28 mouse cellular contexts compared by ENCODE assay signal in the genomic region with DNA sequence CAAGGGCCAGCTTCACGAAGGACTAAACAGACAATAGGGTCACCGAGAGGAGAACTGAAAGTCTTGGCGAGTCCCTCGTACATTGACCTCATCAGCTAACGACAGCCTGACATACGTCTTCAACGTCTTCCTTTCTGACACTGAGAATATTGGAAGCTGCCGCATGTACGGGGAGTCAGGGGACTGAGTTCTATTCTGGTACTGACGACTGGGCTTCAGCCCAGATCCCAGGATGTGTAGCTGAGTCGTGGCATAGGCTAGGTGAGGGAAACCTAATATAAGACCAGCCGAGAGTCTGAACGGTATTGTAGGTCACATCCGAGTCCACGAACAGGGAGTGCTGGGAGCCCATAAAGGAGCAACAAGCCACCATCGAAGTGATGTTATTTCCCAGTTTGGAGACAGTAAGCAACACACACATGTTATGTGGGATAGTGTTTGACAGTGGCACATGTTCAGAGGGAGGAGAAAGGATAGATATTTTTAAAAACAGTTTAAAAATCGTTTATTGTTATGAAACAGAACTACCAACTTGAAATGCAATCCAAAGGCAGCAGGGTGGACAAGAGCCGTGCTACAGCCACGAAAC. TPM values are rescaled to one million over a fixed set of nuclear protein-coding genes. Genes with fewer than 3 reads are reported as not detected.
DNase-seq lines count a peak whose midpoint lies in the region; ATAC-seq and TF ChIP-seq lines count a peak whose summit lies in the region.
"Had no signal": no experiment of that assay in that cellular context is flagged by ENCODE, and none has a peak within 500 bp of the region (broad histone marks: within the 10 kb centered on the region; RNA-seq: fewer than 3 reads in every experiment).

No protein-coding gene starts in this region.

- no peaks in the 10 kb centered on the region for H3K79me2 ChIP-seq in liver, adult 2 months (ENCODE audit: control insufficient read depth, insufficient read depth, low read length)

- H3K9me3 ChIP-seq in heart, embryonic 12.5 days (replicated peaks) = no peaks in the 10 kb centered on the region
- H3K9me3 ChIP-seq: embryonic facial prominence, embryonic 12.5 days; forebrain, embryonic 13.5 days; heart, embryonic 15.5 days; hindbrain, embryonic 15.5 days; intestine, embryonic 15.5 days; limb, embryonic 15.5 days; midbrain, embryonic 15.5 days had no signal

- no peak for TF ChIP-seq CTCF in liver, adult 2 months (IDR thresholded peaks at IDR 0.05; ENCODE audit: low read depth, low read length)

- WGBS in heart, embryonic 12.5 days = 65% methylated on average over 19 of the region's 19 CpGs
- WGBS in liver, adult 2 months = 75% methylated on average over 19 of the region's 19 CpGs

- no peak for TF ChIP-seq POLR2A in liver, adult 2 months (IDR thresholded peaks at IDR 0.05; ENCODE audit: extremely low read depth, insufficient read depth, low read length)

- no peaks in the 10 kb centered on the region for H3K36me3 ChIP-seq in heart, embryonic 12.5 days
- H3K36me3 ChIP-seq in liver, adult 2 months (ENCODE audit: control insufficient read depth, insufficient read depth, low read length) = peaks cover 46% of the 10 kb centered on the region
- H3K36me3 ChIP-seq: embryonic facial prominence, embryonic 12.5 days; heart, embryonic 15.5 days; hindbrain, embryonic 15.5 days; intestine, embryonic 15.5 days; limb, embryonic 15.5 days; midbrain, embryonic 15.5 days had no signal

- no peak overlapping the region for H3K4me3 ChIP-seq in heart, embryonic 12.5 days
- no peak overlapping the region for H3K4me3 ChIP-seq in liver, adult 2 months (ENCODE audit: insufficient read depth, low read depth, low read length)
- H3K4me3 ChIP-seq: embryonic facial prominence, embryonic 12.5 days; erythroblast, embryonic 14.5 days; forebrain, embryonic 13.5 days; heart, embryonic 15.5 days; hindbrain, embryonic 15.5 days; intestine, embryonic 15.5 days; limb, embryonic 15.5 days; midbrain, embryonic 15.5 days; myocyte had no signal

- H3K9ac ChIP-seq in heart, embryonic 12.5 days = no peak overlapping the region
- no peak overlapping the region for H3K9ac ChIP-seq in liver, adult 2 months (ENCODE audit: low read depth, low read length)
- H3K9ac ChIP-seq: embryonic facial prominence, embryonic 12.5 days; forebrain, embryonic 13.5 days; heart, embryonic 15.5 days; hindbrain, embryonic 15.5 days; intestine, embryonic 15.5 days; limb, embryonic 15.5 days; liver, postnatal 0 days; midbrain, embryonic 15.5 days had no signal

- peak; percentile 28 to 48 for DNase-seq in heart, adult 18-20 months
- peak; percentile 8 for DNase-seq in liver, adult 2 months (ENCODE audit: extremely low read depth, low read depth, low spot score)
- no peak for DNase-seq in liver
- DNase-seq in right cerebral cortex, adult 18-20 months = peak; percentile 8
- DNase-seq in right cerebral cortex, postnatal 25 days = no peak
- DNase-seq in telencephalon, adult 2 months (ENCODE audit: low read depth, low spot score) = peak; percentile 49
- no peak for DNase-seq in thymus, postnatal 14 days
- DNase-seq: adrenal gland, adult 8-10 months; cerebellum, adult 9-11 months; heart, postnatal 4 days; kidney, adult 9 months; kidney, postnatal 25 days; liver, postnatal 0 days had no signal

- H3K4me2 ChIP-seq in heart, embryonic 12.5 days = no peak overlapping the region
- H3K4me2 ChIP-seq: embryonic facial prominence, embryonic 12.5 days; forebrain, embryonic 13.5 days; heart, embryonic 15.5 days; hindbrain, embryonic 15.5 days; intestine, embryonic 15.5 days; limb, embryonic 15.5 days; midbrain, embryonic 15.5 days had no signal

- ATAC-seq in heart, embryonic 12.5 days (ENCODE audit: insufficient number of reproducible peaks, low FRiP score) = no peak
- ATAC-seq: forebrain, embryonic 13.5 days; intestine, embryonic 15.5 days; liver, postnatal 0 days; midbrain, embryonic 15.5 days; Patski had no signal

- H3K27ac ChIP-seq in heart, embryonic 12.5 days (ENCODE audit: poor library complexity, severe bottlenecking) = no peak overlapping the region
- H3K27ac ChIP-seq in liver, adult 2 months (replicated peaks; ENCODE audit: insufficient read depth, low read depth, low read length) = no peak overlapping the region
- H3K27ac ChIP-seq: embryonic facial prominence, embryonic 12.5 days; forebrain, embryonic 13.5 days; heart, embryonic 15.5 days; hindbrain, embryonic 15.5 days; intestine, embryonic 15.5 days; limb, embryonic 15.5 days; midbrain, embryonic 15.5 days had no signal

- H3K27me3 ChIP-seq in heart, embryonic 12.5 days (replicated peaks) = no peaks in the 10 kb centered on the region
- H3K27me3 ChIP-seq in liver, adult 2 months (ENCODE audit: control insufficient read depth, insufficient read depth, low read length) = no peaks in the 10 kb centered on the region
- H3K27me3 ChIP-seq: embryonic facial prominence, embryonic 12.5 days; forebrain, embryonic 13.5 days; heart, embryonic 15.5 days; hindbrain, embryonic 15.5 days; intestine, embryonic 15.5 days; limb, embryonic 15.5 days; midbrain, embryonic 15.5 days had no signal

- H3K4me1 ChIP-seq in heart, embryonic 12.5 days (replicated peaks) = peaks cover 27% of the 10 kb centered on the region
- no peaks in the 10 kb centered on the region for H3K4me1 ChIP-seq in liver, adult 2 months (ENCODE audit: control insufficient read depth, insufficient read depth, low read length)
- H3K4me1 ChIP-seq: forebrain, embryonic 13.5 days; hindbrain, embryonic 15.5 days; midbrain, embryonic 15.5 days had no signal

RNA-seq across cellular contexts. Expression of a gene that starts 41.2 kb away (rescaled TPM):
- not detected for total RNA-seq in heart, adult 18-20 months (2021)
- 0.28 and 2.2 TPM in 2 replicates for polyA plus RNA-seq in heart, embryonic 12.5 days (2016; fragmentation: Nextera tagmentation; extraction: Ambion mirVana)
- 1,031 and 1,068 TPM in 2 replicates for total RNA-seq in liver, adult 2 months (2014; rRNA removed)
- 1,361 and 1,403 TPM in 2 replicates for polyA plus RNA-seq in liver, adult 2 months (2012; rRNA removed)
- total RNA-seq: ES-E14; layer of hippocampus, postnatal 14 days; megakaryocyte-erythroid progenitor cell, adult 5-6 weeks had no signal
- polyA plus RNA-seq: myocyte; urinary bladder, adult 2 months had no signal

Comparison
In these comparisons a context has a peak if more than half of its experiments do, and no peak if none do; other contexts are left out.
1. DNase-seq: peak in heart, adult 18-20 months (2 of 2), liver, adult 2 months (single experiment), right cerebral cortex, adult 18-20 months (single experiment) and telencephalon, adult 2 months (single experiment); none in liver (single experiment), right cerebral cortex, postnatal 25 days (single experiment) and thymus, postnatal 14 days (single experiment).
2. RNA of a gene that starts 41.2 kb away (total RNA-seq): 1,031 to 1,068 TPM in liver, adult 2 months; not detected in heart, adult 18-20 months; every median in the first group is over 1,000 times any median in the second.